Mouse (Mus musculus) kidney, adult 10 weeks (tissue): Measurements from ENCODE around the gene Scube3. TPM values are rescaled to one million over a fixed set of nuclear protein-coding genes. Genes with fewer than 3 reads are reported as not detected.

Source experiments
- polyA plus RNA-seq: library from polyadenylated mRNA; stranded (reverse); fragments of 350-450 nt; fragmentation: Illumina TruSeq; extraction: RNeasy Lipid Tissue Mini Kit (QIAGEN cat#74804); gene quantifications from one replicate; pipeline ENCODE4 v1.2.3, GENCODE M21; 2014; ENCODE audit warnings: low read depth, low replicate concordance

The Scube3 gene
- polyA plus RNA-seq: 0.77 TPM

GRCm38 (mm10) chr17:28141771-28142699, at the start of gene Scube3:
Gene Scube3 (plus strand): TSS chr17:28142141.

GRCm38 (mm10) chr17:28176775-28177539, 35.0 kb downstream of the Scube3 start, which contains the start of gene Zfp523:
Gene Zfp523 (plus strand): TSS chr17:28177129.

GRCm38 (mm10) chr17:28207591-28208313, 65.8 kb downstream of the Scube3 start, which contains the start of gene Def6:
Gene Def6 (plus strand): TSS chr17:28207778.

Other genes with a start within 250 kb of the Scube3 start
- gene Anks1, start 232.8 kb upstream of the Scube3 start, polyA plus RNA-seq: 3.0 TPM
- 25.2 TPM for gene Taf11, start 232.3 kb upstream of the Scube3 start, polyA plus RNA-seq
- not detected for gene Tcp11, start 61.5 kb upstream of the Scube3 start, polyA plus RNA-seq
- gene Zfp523, start 35.0 kb downstream of the Scube3 start, polyA plus RNA-seq: 0.73 TPM
- gene Def6, start 65.6 kb downstream of the Scube3 start, polyA plus RNA-seq: 0.53 TPM
- gene Ppard, start 90.6 kb downstream of the Scube3 start, polyA plus RNA-seq: 0.61 TPM
- gene Fance, start 171.4 kb downstream of the Scube3 start, polyA plus RNA-seq: not detected
- gene Rpl10a, start 186.3 kb downstream of the Scube3 start, polyA plus RNA-seq: 117 TPM
- 0.49 TPM for gene Tead3, start 208.7 kb downstream of the Scube3 start, polyA plus RNA-seq
- not detected for gene Tulp1, start 223.1 kb downstream of the Scube3 start, polyA plus RNA-seq